Mouse (Mus musculus) liver, adult 2 months (tissue): Measurements from ENCODE around the gene Vwa5b1.

Experiments used
- CTCF ChIP-seq: fragments of 200-500 bp; IDR thresholded peaks from 2 replicates; pipeline ENCODE4 v1.5.1; 2011; ENCODE audit warnings: low read depth, low read length, control low read depth
- POLR2A ChIP-seq: fragments of 200-500 bp; IDR thresholded peaks from 2 replicates; pipeline ENCODE4 v1.6.1; 2011; ENCODE audit warnings: low read length, control low read depth; ENCODE audit not compliant: insufficient read depth; ENCODE audit errors: extremely low read depth

- TF ChIP-seq POLR2A, result no peak
- no peak for TF ChIP-seq CTCF
Observed at GRCm38 (mm10) chr4:138659936-138660602, 24.4 kb upstream of the Vwa5b1 start.
